Comparison of ENCODE assay signal across 18 mouse cellular contexts in the genomic region with DNA sequence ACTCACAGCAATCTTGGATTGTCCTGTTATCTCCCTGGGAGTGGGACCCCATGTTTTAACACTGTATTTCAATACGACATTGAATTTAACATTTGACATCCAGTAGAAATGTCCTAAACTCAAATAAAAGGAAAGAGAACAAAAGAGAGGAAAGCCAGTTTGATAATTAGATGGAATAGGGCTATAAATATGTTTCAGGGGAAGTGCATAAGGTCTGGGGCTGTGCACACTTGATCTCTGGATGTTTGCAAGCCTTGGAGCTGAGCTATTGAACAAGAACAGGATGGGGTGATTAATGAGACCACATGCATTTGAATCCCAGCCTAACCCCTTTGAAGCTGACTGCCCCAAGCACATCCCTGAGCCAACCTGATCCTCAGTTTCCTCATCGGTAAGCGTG.
"Had no signal": no experiment of that assay in that cellular context is flagged by ENCODE, and none has a peak within 500 bp of the region (broad histone marks: within the 10 kb centered on the region; RNA-seq: fewer than 3 reads in every experiment).

No protein-coding gene starts in this region.

- H3K27me3 ChIP-seq: midbrain, embryonic 12.5 days; neural tube, embryonic 13.5 days; neural tube, embryonic 15.5 days had no signal

- DNase-seq: lung, embryonic 14.5 days; lung, postnatal 10 days; lung, postnatal 4 days; midbrain, embryonic 14.5 days; retina, postnatal 1 day; right cerebral cortex, adult 18-20 months; right cerebral cortex, postnatal 25 days; right cerebral cortex, postnatal 4 days; spleen, adult 18-20 months; thymus, adult 18-20 months; thymus, postnatal 14 days; thymus, postnatal 36 days had no signal

- H3K27ac ChIP-seq: midbrain, embryonic 10.5 days; midbrain, embryonic 12.5 days; neural tube, embryonic 13.5 days; neural tube, embryonic 15.5 days had no signal

- H3K9ac ChIP-seq: lung, embryonic 14.5 days; midbrain, embryonic 12.5 days; neural tube, embryonic 13.5 days; neural tube, embryonic 15.5 days had no signal

- H3K4me2 ChIP-seq: lung, embryonic 14.5 days; midbrain, embryonic 12.5 days; neural tube, embryonic 13.5 days; neural tube, embryonic 15.5 days had no signal

- ATAC-seq: midbrain, embryonic 16.5 days had no signal

- H3K36me3 ChIP-seq: midbrain, embryonic 10.5 days; midbrain, embryonic 12.5 days; neural tube, embryonic 13.5 days; neural tube, embryonic 15.5 days had no signal

- H3K4me1 ChIP-seq: midbrain, embryonic 10.5 days; midbrain, embryonic 12.5 days; neural tube, embryonic 13.5 days had no signal

- H3K9me3 ChIP-seq: midbrain, embryonic 10.5 days; midbrain, embryonic 12.5 days; neural tube, embryonic 13.5 days; neural tube, embryonic 15.5 days had no signal

- H3K4me3 ChIP-seq: midbrain, embryonic 10.5 days; midbrain, embryonic 12.5 days; myocyte; neural tube, embryonic 13.5 days; neural tube, embryonic 15.5 days had no signal
